Mouse (Mus musculus) skeletal muscle tissue, adult 2 months (tissue): ENCODE measurements around the gene Gprc5a.

Experiments used
- DNase-seq: peaks from one replicate; pipeline ENCODE4 v3.0.0-alpha.2; 2012; ENCODE audit warnings: low read depth, low spot score

Gprc5a gene

DNA sequence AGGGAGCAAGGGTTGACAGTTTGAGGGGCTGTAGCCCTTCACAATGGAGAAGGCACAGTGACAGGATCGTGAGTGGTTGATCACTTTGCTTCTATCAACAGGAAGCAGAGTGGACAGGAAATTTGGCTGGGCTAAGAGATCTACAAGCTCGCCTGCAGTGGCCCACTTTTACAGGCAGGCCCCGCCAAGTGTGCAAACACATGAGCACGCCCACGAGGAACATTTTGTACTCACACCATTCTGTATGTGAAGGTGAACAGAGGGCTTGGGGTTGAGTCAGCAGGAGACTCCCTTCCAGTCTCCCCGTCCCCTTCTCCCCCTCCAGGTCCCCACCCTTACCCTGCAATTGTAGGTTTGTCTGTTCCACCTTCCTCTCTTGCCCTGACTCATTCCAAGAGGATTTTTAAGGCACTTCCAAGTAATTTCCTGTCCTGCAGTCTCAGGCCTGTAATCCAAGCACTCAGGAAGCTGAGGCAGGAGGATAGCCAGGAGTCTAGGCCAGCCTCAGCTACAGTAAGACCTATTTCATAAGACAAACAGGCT is 9.0 kb downstream of the Gprc5a start:
- no peak for DNase-seq

DNA sequence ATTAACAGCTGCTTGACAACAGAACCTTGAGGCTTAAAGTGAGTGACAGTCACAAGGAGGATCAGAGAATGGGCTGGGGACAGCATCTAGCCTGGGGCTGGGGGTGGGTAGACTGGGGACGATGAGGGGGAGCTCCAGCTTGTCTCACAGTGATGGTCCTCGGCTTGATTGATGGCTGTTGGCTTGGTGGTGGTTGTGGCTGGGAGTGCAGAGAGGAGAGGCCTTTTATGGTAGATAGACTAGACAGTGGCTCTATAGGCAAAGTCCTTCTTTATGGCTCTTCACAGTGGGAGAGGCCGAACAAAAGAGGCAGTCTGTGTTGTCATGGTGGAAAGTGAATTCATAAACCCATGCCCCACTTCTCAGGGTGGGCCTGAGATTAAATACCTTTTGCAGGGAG is 10.8 kb downstream of the Gprc5a start:
- no peak for DNase-seq

DNA sequence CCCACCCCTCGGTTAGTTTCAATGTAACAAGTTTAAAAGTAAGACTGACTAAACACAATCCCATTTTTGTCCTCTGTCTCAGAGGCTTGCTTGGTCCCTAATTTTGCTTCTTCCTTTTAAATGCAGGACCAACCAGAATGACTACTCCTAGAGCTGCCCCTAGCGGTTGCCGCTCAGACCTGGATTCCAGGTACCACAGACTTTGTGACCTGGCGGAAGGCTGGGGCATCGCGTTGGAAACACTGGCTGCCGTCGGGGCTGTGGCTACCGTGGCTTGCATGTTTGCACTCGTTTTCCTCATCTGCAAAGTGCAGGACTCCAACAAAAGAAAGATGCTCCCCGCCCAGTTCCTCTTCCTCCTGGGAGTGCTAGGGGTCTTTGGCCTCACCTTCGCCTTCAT is 13.0 kb downstream of the Gprc5a start:
- no peak for DNase-seq

DNA sequence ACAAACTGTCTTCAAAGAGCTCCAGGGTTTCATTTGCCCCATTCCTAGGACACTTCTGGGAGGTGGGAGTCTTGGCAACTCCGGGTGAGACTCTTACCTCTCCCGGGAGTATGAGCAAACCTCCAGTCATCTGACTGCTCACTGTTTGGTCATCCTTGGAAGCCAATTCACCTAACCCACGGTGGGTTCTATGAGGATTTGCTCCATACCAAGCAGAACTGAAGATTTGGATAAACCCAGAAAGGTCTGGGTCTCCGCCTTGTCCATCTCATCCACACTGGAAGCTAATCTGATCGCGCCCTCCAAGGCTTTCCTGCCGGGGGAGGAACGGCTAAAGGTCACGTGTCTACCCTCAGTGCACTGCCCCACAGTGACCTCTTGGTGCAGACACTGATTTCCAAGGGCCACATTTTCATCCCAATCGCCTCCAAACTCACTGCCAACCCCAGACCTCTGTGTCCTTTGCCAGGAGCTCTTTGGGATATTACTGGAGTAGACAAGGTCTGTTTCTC is 18.6 kb downstream of the Gprc5a start:
- DNase-seq, result no peak

DNA sequence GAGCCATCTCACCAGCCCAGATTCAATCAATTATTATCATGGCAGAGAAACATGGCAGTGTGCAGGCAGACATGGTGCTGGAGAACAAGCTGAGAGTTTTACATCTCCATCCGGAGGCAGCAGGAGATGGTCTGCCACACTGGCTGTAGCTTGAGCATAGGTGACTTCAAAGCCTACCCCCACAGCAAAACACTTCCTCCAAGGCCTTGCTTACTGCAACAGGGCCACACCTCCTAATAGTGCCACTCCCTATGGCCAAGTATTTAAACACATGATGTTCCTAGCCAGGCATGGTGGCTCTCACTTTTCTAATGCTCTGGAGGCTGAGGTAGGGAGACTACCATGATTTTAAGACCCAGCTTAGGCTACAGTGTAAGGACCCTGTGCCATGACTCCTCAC is 20.3 kb downstream of the Gprc5a start:
- DNase-seq, result no peak

DNA sequence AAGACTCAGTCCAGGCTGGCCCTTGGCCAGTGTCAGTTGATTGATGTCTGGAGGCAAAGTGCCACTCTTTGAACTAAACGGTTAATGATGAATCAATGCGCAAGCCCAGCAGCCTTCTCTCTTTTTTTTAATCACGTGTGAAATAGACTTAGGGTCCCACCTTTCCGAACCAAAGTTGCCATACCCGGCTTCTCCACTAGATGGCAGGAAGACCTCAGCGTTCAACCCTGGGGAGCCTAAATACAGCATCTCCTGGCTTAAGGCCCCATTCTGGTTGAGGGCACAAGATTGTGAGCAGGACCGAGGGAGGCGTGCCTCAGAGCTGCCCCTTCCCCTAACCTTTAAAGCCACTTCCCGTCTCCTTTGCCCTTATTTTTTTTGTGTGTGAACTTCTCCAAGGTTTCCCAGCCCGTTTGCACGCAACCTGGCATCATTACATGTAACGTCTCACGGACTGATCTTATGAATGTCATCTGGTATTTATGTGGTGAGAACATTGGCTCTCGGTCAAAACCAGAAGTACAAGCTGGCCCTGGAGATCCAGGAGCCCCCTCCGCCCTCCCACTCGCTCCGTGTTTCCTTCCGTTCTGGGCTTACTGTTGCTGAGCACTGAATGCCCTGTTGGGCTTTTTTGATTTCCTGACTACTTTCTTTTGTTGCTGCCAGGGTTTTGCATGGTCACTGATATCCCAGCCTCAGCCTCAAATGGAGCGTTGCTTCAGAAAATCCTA is 22.4 kb downstream of the Gprc5a start:
- peak; percentile 55 for DNase-seq

DNA sequence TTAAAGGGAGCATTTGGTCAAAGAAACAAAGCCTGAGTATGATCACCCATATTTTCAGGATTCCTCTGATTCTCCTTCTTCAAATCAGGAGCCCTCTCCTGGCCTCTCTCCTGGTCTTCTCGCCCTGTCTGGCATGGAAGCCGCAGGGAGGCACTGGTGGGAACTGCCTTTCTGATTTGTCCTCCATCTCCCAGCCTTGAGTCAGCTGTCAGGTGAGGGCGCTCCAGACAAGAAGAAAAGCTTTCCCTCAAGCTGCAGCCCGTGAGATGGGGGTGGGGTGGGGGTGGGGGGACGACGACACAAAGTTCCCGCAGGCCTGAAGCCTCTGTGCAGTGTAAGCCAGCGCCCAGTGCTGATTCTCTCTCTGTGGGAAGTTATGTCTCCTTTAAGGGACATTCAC is 24.3 kb downstream of the Gprc5a start:
- no peak for DNase-seq

DNA sequence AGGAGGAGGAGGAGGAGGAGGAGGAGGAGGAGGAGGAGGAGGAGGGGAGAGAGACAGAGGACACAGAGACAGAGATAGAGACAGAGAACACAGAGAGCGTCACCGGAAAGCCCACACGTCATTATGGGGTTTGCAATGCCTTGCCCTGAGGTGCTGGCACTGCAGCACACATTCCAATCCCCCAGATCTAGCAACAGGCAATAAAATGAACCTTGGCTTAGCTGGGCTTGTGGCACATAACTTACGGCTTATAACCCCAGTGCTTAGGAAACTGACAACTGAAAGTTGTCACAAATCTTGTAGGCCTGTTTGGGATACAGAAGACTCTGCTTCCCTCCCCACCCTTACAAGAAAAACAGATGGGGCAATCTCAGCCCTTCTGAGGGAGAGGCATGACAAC is 25.2 kb downstream of the Gprc5a start:
- DNase-seq, result no peak

DNA sequence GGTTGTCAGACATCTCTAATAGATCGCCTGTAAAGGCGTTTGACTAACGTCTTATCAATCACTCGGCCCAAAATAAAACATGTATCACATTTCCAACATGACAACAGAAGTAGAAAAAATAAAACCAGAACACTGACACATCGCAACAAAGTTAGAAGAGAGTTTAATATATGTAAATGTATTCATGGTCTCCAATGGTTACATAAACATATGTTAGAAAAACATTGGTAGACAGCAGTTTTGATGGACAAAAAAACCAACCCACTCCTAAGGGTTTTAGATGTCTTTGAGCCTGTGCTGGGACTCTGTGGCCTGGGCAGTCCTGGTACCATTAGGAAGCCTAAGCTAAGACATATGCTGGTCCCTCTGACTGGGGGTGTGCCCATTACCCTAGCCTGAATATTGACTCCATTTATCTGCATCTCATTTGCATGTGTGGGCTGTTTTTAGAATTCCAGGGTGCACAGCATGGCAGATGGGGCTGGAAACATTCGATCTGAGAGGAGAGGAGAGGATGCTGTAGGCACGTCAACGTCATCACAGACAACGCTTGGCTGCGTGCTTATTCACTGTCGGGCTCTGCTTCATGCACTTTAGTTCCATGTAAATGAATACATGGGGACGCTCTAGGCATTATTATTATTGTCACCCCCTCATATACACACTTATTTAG is 27.5 kb downstream of the Gprc5a start:
- no peak for DNase-seq

DNA sequence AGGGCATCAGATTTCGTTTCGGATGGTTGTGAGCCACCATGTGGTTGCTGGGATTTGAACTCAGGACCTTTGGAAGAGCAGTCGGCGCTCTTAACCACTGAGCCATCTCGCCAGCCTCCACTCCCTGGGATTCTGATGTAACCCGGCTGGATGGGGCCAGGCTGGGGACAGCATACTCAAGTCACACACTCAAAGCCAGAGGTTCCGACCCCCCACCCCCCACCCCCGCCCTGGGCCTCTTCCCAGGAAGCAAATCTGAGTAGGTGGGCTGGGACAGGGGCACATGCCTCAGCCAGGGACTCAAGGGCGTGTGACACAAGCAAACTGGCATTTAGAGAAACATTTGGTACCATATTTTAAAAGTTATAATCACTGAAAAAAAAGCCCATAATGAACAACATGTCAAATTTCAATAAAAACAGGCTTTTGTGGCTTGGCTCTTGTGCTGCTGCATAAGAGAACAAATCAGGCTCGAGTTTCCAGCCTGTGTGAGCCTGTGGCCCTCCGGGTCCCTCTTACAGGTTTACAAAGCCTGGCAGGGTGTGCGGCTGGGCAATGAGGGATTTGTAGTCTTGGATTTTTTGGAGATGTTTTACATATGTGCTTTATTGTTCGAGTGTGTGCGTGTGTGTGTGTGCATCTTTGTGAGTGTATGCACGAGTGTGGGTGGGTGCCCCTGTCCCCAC is 35.5 kb downstream of the Gprc5a start:
- DNase-seq, result no peak

DNA sequence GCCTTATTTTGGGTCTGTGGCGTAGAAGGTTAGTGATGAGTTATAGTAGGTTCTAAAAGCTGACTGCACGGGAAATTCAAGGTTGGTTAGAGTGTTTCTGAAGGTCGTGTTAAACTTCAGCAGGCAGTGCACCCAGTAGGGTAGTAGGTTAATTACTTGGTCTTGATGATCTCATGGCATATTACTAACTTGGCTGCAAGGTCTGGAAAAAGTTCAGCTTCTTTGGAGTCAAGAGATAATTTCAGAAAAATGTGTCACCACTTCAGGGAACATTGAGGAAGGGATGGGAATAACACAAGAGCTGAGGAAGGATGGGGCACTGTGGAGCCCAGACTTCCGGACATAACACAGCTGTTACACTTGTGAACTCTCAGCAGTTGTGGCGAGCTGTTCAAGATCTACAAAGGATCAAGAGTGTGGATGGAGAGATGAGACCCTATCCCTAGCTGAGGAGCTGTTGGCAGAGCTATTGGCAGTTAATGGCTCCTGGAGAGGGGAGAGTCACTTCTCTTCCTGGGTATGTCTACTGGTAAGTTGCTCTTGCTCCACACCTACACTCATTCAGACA is 37.4 kb downstream of the Gprc5a start:
- no peak for DNase-seq

DNA sequence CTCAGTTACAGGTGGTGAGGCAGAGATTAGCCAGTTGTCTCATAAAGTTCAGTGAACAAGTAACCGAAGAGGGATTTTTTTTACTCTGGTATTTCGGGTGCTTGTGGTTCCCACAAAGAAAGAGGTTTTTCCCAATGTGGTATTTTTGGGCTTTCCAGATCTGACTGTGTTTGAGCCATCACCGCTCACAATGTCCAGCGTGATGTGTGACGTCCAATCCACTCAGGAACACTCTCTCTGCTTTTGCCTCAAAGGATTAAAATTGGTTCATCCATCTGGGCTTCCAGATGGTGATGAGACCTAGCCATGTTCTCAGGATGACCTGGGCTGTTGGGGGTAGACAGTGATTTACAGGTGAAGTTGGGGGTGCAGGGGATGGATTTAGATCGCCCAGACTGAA is 41.6 kb downstream of the Gprc5a start:
- no peak for DNase-seq

DNA sequence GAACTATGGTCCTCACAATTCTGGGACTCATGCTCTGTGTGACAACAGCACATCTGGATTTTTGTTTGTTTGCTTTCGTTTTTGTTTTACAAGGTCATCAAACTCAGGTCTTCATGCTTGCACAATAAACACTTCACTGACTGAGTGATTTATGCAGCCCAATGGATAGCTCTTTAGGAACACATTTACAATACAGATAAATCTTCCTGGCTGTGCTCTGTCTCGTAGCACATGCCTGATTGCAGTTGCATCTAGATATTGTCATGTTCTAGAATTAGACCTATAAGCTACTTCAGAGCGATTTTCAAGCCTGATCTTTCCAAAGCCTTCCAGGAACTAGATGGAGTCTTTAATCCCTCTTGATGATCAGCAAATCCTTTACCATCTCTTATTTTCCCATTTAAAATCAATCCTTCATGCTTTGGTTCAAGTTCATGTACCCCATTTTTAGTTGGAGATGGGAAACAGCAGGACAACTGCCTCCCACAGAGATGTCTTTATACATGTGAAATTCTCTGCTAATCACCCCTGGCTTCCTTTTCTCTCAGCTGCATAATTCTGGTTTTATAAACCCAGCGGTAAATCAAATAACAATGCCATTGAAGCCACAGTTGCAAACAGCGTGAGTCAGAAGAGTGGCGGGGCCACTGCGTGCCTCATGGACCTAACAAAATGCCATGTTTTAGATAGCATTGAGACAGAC is 47.1 kb downstream of the Gprc5a start:
- no peak for DNase-seq

DNA sequence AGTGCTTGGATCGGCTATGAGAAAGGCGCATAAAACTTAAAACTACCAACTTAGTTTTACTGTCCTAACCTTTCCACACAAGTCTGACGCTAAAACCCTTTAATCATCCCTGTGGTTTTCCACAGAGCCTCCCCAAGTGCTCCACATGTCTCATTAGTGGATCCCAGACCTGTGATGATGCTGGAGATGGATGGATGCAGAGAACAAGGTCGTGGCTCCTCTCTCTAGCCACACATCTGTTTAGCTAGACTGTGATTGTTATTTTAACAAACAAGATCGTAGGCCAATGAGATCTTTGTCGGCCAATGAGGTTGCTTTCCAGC is 47.6 kb downstream of the Gprc5a start:
- no peak for DNase-seq

DNA sequence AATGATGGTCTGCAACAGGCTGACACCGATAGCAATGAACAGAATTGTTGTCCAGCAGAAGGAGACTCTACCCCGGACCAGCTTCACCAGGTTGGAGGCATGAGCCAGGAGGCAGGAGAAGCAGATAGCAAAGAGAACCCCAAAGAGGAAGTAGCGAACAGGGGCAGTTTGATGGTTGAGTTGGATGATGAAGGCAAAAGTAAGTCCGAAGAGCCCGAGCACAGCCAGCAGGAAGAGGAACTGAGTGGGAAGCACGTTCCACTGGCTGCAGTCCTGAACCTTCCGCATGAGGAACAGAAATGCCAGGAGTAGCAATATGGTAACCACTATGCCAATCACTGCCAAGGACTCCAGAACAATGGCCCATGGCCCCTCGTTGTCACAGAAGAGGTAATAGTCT is 51.0 kb downstream of the Gprc5a start:
- DNase-seq, result no peak

DNA sequence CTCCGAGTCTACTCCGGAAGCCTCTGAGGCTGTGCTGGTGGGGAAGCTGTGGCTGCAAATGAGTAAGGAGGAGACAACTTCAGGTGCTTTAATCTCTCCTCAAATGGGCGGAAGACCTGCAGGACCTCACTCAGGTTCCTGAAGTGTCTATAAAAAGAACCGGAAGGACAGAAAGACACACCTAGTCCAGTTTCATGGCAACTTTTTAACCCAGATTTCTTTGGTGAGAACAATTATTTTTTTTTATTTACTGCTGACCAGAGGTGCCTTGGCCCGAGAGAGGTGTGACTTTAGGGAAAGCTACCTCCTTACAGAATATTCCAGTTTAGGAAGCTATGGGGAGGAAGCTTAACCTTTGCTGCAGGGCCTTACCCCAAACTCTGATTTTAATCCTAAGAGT is 52.7 kb downstream of the Gprc5a start, which contains the start of gene Gprc5d:
TSS of gene Gprc5d (minus strand) at position 101 of the 400 bp plus-strand sequence.
- no peak for DNase-seq

DNA sequence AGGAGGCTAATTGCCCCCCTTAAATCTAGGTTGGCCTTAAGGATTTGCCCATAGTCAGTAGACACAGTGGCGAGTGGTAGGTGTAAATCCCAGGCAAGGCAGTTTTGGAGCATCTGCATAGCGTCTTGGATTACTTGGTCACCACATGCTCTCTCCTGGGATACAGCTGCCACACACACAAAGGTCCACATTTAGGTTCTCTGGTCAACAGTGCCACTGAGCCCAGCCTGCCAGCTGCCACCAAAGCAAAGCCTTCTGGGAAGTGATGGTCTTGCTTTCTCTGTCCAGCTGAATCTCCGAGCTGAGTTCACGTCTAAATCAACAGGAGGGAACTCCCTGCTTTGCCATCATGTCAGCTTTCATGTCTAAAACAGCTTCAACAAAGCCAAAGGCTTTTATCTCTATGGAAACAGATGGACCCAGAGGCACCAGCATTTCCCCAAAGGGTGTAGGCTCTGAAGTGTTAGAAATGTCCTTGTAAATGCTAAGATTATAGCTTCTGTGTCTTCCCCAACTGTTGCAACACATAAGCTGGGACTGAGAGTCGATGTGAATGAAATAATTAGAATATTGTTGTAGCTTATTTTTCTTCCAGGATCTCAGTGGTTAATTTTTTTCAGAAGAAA is 59.4 kb downstream of the Gprc5a start:
- DNase-seq, result no peak

DNA sequence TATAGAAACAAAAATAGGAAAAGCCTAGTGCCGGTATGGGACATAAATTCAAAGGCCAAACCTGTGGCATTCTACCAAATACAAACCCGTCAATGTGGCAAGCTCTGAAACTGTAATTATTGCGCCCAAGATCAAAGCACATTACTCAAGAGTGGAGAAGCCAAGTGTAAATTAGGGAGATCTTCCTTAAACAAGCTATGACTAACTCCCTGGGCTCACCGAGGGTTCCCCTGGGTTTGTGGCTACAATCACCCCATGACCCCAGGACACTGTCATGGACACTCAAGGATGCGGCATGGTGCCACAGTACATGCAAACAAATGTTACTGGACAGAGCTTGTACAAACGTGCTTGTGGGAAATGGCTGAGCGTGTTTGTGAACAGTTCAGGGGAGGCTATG is 67.6 kb downstream of the Gprc5a start:
- DNase-seq, result no peak

DNA sequence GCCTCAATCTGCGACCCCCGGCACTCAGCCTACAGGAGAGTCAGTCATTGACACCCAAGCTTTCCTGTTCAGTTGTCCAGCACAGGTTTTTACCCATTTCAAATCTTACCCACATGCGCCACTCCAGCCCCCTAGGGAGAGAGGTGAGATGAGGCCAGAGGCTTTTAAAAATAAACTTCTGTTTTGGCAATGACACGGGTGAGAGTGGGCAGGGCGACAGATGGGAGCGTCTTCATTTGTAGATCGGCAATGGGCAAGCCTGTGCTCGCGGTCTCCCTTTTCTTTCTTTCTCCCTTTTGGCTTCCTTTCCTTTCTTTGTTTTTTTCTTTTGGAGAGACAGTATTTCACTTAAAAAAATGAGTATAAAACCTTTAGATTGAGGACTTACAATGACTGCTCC is 68.0 kb downstream of the Gprc5a start:
- no peak for DNase-seq
